Mouse (Mus musculus) kidney, adult 2 months (tissue): ENCODE results near the gene Rpl9-ps6. TPM values are rescaled to one million over a fixed set of nuclear protein-coding genes. Genes with fewer than 3 reads are reported as not detected.

Experiments
- DNase-seq: peaks from one replicate; pipeline ENCODE4 v3.0.0; 2021
- H3K27ac ChIP-seq: fragments of 200-500 bp; 2 replicates; pipeline ENCODE4 v1.5.1; 2012; ENCODE audit warnings: low read depth, low read length, control low read depth, inconsistent platforms; ENCODE audit not compliant: insufficient read depth
- H3K27me3 ChIP-seq: fragments of 200-500 bp; replicated peaks from 2 replicates; pipeline ENCODE4 v1.6.1; 2012; ENCODE audit warnings: mild to moderate bottlenecking, moderate library complexity, low read length, inconsistent platforms; ENCODE audit not compliant: control insufficient read depth, insufficient read depth
- H3K36me3 ChIP-seq: fragments of 200-500 bp; 2 replicates; pipeline ENCODE4 v1.6.1; 2012; ENCODE audit warnings: mild to moderate bottlenecking, moderate library complexity, low read length, inconsistent platforms; ENCODE audit not compliant: control insufficient read depth, insufficient read depth
- H3K4me1 ChIP-seq: fragments of 200-500 bp; 2 replicates; pipeline ENCODE4 v1.6.1; 2011; ENCODE audit warnings: low read length; ENCODE audit not compliant: control insufficient read depth, insufficient read depth
- H3K4me3 ChIP-seq: fragments of 200-500 bp; 2 replicates; pipeline ENCODE4 v1.5.1; 2011; ENCODE audit warnings: mild to moderate bottlenecking, low read depth, low read length, control low read depth; ENCODE audit not compliant: insufficient read depth
- CTCF ChIP-seq: fragments of 200-500 bp; conservative IDR thresholded peaks from 2 replicates; pipeline ENCODE4 v1.5.1; 2011; ENCODE audit warnings: low read depth, mild to moderate bottlenecking, control low read depth, low read length, moderate library complexity, mixed read lengths; ENCODE audit not compliant: insufficient read depth, insufficient read length
- POLR2A ChIP-seq: fragments of 200-500 bp; IDR thresholded peaks from one replicate; pipeline ENCODE4 v1.6.1; 2011; ENCODE audit warnings: low read depth, low read length, control low read depth
- WGBS: fragments of 180-500 bp; shearing (Covaris S2); methylation state at CpG from one replicate; pipeline ENCODE4 v1.1.7; 2018; 5-methylcytosine and 5-hydroxymethylcytosine counted together
- polyA plus RNA-seq: library from polyadenylated mRNA; depleted of rRNA; stranded (reverse); fragments of >200 nt; gene quantifications from 2 replicates; pipeline ENCODE4 v1.2.3, GENCODE M21; 2012; rRNA removed

The Rpl9-ps6 gene
- polyA plus RNA-seq: 8.3 and 9.4 TPM in 2 replicates

DNA sequence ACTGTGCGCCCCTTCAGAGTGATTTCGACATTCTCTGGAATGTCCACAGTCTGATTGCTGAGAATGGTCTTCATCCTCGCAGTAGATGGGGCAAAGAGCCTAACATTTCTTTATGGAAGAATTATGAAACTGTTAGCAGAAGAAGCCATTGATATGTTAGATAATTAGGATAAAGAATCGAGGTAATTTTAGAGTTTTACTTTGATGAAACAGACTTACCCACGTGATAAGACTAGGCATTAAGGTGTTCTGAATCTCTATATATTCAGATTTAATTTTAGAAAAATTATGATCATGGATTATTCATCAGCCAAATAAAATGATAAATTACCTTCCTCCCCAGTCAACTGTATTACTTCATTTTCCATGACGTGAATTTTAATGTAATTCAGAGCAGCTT is at the start of gene Rpl9-ps6:
Rpl9-ps6 (minus strand) TSS at position 101 of the 400 bp plus-strand sequence.
- 84% methylated on average over 6 of the region's 6 CpGs for WGBS
- H3K27ac ChIP-seq: no peak within 1 kb of the TSS
- H3K4me1 ChIP-seq: no peaks in the 10 kb centered on the region
- no peak for DNase-seq
- no peaks in the 10 kb centered on the region for H3K36me3 ChIP-seq
- no peaks in the 10 kb centered on the region for H3K27me3 ChIP-seq
- no peak within 1 kb of the TSS for H3K4me3 ChIP-seq
- TF ChIP-seq POLR2A: no peak
- TF ChIP-seq CTCF: no peak

DNA sequence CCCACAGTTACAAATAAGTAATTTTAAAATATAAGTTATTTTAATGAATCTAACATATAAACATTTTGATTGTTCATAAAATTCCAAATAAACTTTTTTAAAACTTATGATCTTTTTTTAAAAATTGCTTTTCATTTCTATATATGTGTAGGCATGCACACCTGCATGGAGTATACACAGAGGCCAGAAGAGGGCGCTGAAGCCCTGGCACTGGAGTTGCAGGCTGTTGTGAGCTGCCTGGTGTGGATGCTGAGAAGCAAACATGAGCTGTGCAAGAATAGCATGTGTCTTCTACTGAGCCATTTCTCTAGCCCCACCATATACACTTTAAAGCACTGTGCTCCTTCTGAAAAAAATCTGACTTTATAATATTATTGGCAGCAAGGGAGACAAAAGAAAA is 46.1 kb upstream of the Rpl9-ps6 start:
- H3K4me3 ChIP-seq: no peak overlapping the region
- H3K27me3 ChIP-seq: no peaks in the 10 kb centered on the region
- H3K36me3 ChIP-seq: no peaks in the 10 kb centered on the region; the same call in none of the 2 replicates
- no peak for DNase-seq
- TF ChIP-seq CTCF: peak; percentile 59
- TF ChIP-seq POLR2A: no peak
- 51% methylated on average over 1 of the region's 1 CpGs for WGBS
- peaks cover 10% of the 10 kb centered on the region; the same call in 1 of the 2 replicates for H3K4me1 ChIP-seq
- no peak overlapping the region for H3K27ac ChIP-seq

GRCm38 (mm10) chr19:32510962-32511361 is 44.6 kb upstream of the Rpl9-ps6 start:
- no peak overlapping the region for H3K27ac ChIP-seq
- no peak for TF ChIP-seq POLR2A
- TF ChIP-seq CTCF: no peak

GRCm38 (mm10) chr19:32510267-32510666 is 43.9 kb upstream of the Rpl9-ps6 start:
- Histone ChIP-seq H3K36me3 (no peaks in the 10 kb centered on the region; the same call in none of the 2 replicates), H3K27ac (no peak overlapping the region), H3K27me3 (no peaks in the 10 kb centered on the region), H3K4me1 (peaks cover 10% of the 10 kb centered on the region; the same call in 1 of the 2 replicates), H3K4me3 (no peak overlapping the region)
- 49% methylated on average over 3 of the region's 3 CpGs for WGBS
- no peak for TF ChIP-seq CTCF
- no peak for TF ChIP-seq POLR2A
- DNase-seq: peak; percentile 78

More at GRCm38 (mm10) chr19:32510962-32511361, 44.6 kb upstream of the Rpl9-ps6 start:
- DNase-seq: no peak
- Histone ChIP-seq H3K4me1 (peaks cover 10% of the 10 kb centered on the region; the same call in 1 of the 2 replicates), H3K4me3 (no peak overlapping the region), H3K27me3 (no peaks in the 10 kb centered on the region), H3K36me3 (no peaks in the 10 kb centered on the region; the same call in none of the 2 replicates)
- WGBS: 80% methylated on average over 6 of the region's 6 CpGs

DNA sequence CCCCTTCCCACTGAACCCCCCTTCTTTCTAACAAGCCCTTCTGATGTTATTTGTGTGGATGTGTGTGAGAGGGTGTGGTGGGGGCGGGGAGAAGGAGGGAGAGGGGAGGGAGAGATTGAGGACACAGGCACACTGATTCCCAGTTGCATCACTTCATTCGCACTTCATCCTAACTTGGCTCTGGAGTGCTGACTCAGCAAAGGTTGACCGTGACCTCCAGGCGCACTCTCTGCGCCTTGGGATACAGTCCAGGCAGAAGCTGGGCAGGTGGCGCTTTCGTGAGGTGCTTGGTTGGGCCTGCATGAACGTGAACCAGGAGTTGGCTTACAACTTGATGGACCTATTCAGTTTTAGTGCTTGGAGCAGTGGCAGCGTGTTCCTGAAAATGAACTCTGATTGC is 41.1 kb upstream of the Rpl9-ps6 start:
- DNase-seq: peak; percentile 31
- H3K4me3 ChIP-seq: no peak overlapping the region
- 66% methylated on average over 9 of the region's 9 CpGs for WGBS
- H3K27me3 ChIP-seq: no peaks in the 10 kb centered on the region
- peaks cover 13% of the 10 kb centered on the region for H3K4me1 ChIP-seq
- TF ChIP-seq CTCF (no peak), POLR2A (no peak)
- no peak overlapping the region for H3K27ac ChIP-seq
- H3K36me3 ChIP-seq: no peaks in the 10 kb centered on the region; the same call in 1 of the 2 replicates

- no peaks in the 10 kb centered on the region for H3K27me3 ChIP-seq
- H3K4me3 ChIP-seq: no peak overlapping the region
- TF ChIP-seq CTCF (no peak), POLR2A (no peak)
- WGBS: 95% methylated on average over 6 of the region's 6 CpGs
- H3K36me3 ChIP-seq: no peaks in the 10 kb centered on the region; the same call in 1 of the 2 replicates
- H3K4me1 ChIP-seq: peaks cover 13% of the 10 kb centered on the region
- DNase-seq: no peak
- H3K27ac ChIP-seq: no peak overlapping the region
These were observed 40.7 kb upstream of the Rpl9-ps6 start for GRCm38 (mm10) chr19:32507100-32507499.

- Histone ChIP-seq H3K27ac (no peak overlapping the region), H3K4me1 (peaks cover 13% of the 10 kb centered on the region), H3K36me3 (no peaks in the 10 kb centered on the region), H3K4me3 (no peak overlapping the region), H3K27me3 (no peaks in the 10 kb centered on the region)
- no peak for TF ChIP-seq CTCF
- TF ChIP-seq POLR2A: no peak
- no peak for DNase-seq
- 93% methylated on average over 5 of the region's 5 CpGs for WGBS
These were observed 40.1 kb upstream of the Rpl9-ps6 start for GRCm38 (mm10) chr19:32506514-32506913.

DNA sequence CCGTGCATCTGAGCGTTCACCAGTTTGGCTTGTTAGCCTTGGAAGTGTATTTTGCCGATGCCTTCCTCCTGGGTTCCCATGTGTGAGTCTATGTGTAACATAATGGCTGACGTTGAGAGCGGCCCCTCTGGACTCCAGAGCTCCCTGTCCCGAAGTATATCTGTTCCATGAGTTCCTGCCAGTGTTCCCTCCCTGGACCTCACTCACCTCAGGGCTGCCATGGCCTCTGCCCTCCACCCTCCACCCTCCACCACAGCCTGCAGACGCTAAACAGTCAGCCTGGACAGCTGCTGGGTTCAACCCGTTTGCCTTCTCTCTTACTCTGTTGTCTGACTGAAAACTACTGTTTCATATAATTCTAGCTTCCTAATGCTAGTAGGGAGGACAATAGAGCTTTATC is 39.7 kb upstream of the Rpl9-ps6 start:
- H3K4me3 ChIP-seq: no peak overlapping the region
- H3K27ac ChIP-seq: no peak overlapping the region
- TF ChIP-seq POLR2A (no peak), CTCF (no peak)
- no peaks in the 10 kb centered on the region for H3K36me3 ChIP-seq
- H3K4me1 ChIP-seq: peaks cover 12% of the 10 kb centered on the region
- H3K27me3 ChIP-seq: no peaks in the 10 kb centered on the region
- WGBS: 65% methylated on average over 8 of the region's 8 CpGs
- no peak for DNase-seq
